Mouse (Mus musculus) embryo, embryonic 9.5 days (tissue): ENCODE measurements around the gene Als2cr12.
A peak's percentile ranks its signal among the peaks of the same experiment; 100 is the strongest.
"Not testable (repeated sequence)": the region's sequence is repeated elsewhere in the genome, so short reads cannot be mapped to it uniquely, and the experiment has no call there.

ENCODE experiments used
- DNase-seq: peaks from one replicate; pipeline ENCODE4 v3.0.0-alpha.2; 2017; ENCODE audit errors: extremely low spot score

Gene Als2cr12

DNA sequence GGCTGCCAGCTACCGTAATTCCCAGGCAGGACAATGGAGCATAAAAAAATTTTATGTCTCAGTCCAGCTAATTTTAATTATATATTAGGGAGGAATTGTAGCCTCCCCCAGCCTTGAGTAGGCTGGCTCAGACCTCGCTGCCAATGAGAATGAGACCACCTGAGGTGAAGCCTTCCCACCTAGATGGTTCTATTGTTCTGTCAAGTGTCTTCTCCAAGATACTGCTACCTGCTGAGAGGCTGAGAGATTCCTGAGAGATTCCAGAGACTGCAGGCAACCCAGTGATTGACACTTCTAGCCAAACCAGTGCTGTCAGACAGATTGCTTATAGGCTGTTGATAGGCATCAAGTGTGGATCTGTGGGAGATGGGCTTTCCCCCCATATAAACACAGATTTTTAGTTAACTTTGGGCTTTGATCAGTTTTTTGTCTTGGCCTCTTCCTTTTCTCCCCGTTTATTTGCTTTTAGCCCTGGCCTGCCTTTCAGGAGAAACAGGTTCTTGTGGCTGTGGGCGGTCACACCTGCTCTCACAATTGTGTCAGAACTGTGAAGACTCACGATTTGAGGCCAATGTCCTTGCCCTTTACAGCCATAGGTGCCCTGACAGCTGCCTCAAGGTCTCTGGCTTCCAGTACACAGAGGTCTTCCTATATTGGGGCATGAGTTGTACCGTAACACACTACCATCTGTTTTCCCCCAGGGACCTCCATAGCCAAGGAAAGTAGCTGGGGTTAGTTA, 5.6 kb downstream of the Als2cr12 start:
- DNase-seq, result no peak

DNA sequence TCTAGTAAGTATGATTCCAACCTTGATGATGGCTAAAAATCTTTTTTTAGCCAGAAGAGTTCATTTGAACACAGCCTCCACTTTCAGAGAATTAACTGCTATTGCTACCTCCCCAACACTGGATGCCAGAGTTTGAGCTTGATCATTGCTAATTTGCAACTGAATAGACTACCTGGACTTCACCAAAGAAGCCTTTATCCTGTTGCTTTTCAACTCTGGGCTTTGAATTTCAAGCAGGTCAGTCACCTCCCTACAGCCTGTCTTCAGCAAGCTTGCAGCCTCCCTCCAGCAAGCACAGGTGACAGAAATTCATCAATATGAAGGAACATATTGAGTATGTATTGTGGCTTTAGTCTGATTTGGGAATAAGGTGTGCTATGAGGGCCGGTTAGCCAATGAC, 6.4 kb downstream of the Als2cr12 start:
- DNase-seq, result no peak

DNA sequence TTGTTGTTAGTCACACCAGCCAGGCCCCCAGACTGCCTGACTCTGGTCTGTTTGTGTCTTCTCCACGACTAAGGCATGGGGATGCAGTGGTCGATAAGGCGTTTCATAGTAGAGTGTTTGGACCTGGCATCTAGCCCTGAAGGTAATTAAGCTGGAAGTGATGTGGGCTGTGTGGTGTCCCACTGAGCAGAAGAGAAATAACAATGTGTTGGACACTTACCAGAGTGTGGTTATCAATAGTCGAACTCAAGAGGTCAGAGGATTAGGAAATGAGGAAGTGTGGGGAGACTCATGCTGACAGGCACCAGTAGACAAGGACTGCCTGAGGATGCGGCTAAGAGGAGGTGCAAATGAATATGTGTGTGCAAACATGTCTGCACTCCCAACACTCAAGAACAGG, 17.4 kb downstream of the Als2cr12 start:
- DNase-seq, result not testable (repeated sequence)

DNA sequence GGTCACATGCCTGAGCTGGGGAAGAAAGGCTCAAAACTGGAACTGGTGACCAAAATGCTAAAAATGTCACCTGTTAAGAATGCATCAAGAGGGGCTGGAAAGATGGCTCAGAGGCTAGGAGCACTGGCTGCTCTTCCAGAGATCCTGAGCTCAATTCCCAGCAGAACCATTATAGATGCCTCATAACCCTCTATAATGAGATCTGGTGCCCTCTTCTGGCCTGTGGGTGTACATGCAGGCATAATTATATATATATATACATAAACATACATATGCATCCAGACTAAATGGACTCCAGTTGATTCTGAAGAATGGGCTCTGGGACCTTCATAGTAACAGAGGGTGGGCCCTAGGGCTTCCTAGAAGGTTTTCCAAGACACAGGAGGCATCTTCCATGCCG, 18.2 kb downstream of the Als2cr12 start:
- peak; percentile 30 for DNase-seq

DNA sequence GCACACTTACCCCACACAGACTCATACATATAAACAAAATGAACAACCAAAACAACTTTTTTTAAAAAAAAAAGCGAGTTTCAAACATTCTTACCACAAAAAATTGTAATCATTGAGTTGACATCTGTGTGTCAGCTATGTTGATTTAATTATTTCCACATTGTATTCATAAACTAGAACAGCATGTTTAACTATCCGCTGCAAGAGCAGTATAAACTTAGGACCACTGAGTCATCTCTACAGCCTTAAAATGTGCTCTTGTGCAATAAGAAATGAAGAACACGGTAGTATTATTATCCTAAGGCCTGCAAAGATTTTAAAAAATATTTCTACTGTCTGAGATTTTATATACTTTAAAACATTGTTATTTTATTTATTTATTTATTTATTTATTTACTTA, 20.8 kb downstream of the Als2cr12 start:
- no peak for DNase-seq

DNA sequence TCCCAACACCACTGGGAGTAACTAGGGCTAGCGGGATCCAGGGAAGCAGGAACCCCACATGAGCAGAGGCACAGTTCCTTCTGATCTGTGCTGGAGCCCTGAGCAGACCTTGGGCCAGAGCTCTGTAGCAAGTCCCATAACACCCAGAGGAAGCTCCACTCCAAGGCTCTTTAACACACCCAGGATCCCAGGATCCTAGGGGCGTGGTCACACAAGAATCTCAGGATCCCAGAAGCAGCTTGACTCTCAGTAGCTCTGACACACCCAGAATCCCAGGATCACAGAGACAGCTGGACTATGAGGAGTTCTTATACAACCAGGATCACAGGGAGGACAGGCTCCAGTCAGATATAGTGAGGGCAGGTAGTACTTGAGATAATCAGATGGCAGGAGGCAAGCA, 23.7 kb downstream of the Als2cr12 start:
- no peak for DNase-seq

DNA sequence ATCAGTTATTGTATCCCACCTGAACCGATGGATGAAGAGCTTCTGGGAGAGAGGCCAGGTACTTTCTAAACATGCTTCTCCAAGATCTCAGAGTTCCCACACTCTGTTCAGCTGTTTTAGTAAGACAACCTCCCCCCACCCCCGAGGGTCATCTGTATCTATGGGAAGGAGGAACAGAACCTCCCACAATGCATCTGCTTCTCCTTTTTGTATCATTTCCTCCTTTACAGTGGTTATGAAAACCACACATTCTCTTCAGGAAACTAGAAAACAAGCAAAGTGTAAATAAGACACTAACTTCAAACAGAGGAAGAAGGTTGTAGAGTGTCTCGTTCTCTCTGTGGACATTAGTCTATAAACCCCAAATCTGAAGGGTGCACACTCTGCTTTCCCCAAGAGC, 26.2 kb downstream of the Als2cr12 start:
- not testable (repeated sequence) for DNase-seq

DNA sequence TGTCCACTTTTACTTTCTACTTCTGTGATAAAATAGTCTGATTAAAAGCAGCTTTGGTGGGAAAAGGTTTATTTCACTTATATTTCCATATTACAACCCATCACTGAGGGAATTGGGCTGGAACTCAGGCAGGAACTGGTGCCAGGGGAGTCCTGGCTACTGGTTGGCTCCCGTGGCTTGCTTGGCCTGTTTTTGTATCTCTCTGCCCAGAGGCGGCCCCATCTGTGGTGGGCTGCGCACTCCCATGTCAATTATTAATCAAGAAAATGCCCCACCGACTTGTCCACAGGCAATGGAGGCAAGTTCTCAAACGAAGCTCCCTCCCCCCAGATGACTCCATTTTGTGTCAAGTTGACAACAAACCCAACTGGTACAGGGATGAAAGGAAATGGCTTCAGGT, 27.6 kb downstream of the Als2cr12 start:
- DNase-seq, result no peak

DNA sequence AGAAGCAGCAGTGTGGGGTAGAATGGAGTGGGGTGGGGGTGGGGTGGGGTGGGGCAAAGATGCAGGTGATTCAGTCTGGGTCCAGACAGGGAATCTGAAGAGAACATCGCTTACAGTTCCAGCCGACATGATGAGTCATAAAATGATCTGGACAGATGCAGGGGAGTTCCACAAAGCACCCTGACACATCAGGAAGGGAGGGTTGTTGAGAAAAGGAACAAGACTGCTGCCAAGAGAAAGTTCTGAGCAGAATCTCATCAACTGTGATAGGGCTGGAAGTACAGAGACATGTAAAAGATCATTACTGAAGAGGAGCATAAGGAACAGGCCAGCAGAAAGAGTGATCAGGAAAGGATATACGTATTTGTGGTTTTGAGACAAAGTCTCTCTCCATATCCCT, 32.4 kb downstream of the Als2cr12 start:
- not testable (repeated sequence) for DNase-seq

DNA sequence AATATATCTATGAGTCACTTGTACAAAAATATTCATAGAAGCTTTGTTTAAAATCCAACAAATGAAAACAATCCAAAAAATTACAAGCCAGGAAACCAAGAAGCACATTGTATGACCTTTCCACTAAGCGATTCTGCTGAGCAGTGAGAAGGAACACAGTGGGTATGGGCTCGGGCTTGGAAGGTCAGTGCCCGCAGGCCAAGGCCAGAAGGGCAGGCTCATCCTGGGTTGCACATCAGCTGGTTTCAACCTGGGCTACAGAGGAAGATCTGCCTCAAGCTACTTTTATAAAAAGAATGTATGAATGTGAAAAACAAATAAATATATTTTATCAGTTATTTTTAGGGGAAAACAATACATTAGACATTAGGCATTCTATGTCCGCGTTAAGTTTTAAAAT, 33.1 kb downstream of the Als2cr12 start:
- DNase-seq, result not testable (repeated sequence)

DNA sequence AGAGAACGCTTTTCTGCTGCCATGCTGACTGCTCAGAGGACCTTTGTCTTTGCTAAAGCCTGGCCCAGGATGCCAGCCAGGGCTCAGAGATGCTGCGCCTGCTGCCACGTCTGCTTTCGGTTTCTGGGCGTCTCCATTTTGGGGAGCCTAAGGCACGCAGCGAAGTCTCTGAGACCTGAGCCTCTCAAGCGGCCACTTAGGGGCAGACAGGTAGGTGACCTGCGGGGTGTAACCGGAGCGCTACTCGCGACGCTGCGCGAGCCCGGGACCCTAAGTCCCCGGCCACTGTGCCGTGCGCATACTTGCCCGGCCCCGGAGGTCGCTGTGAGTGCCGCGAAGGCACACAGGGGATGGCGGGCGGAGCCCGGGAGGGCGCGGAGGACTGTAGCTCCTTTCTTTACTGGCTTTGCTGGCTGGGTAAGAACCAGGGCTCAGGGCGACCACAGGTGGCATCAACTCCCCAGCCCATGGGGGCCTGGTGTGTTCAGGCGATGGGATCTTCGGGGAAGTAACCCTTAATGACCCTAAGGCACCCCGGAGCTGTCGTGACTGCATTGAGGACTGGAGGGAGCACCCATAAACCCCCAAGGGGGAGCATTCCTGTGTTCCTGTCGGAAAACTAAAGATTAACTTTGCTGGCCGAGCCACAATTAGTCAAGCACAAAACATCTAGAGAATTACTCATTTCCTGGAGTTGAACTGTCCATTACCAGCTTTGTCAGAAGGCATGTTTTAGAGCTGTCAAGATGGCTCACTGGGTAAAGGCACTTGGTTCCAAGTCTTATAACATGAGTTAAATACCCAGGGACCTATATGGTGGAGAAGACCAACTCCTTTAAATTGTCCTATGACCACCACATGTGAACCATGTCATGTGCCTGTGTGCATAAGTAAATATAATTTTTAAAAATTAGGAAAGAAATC, 43.0 kb downstream of the Als2cr12 start:
- peak; percentile 63 for DNase-seq

DNA sequence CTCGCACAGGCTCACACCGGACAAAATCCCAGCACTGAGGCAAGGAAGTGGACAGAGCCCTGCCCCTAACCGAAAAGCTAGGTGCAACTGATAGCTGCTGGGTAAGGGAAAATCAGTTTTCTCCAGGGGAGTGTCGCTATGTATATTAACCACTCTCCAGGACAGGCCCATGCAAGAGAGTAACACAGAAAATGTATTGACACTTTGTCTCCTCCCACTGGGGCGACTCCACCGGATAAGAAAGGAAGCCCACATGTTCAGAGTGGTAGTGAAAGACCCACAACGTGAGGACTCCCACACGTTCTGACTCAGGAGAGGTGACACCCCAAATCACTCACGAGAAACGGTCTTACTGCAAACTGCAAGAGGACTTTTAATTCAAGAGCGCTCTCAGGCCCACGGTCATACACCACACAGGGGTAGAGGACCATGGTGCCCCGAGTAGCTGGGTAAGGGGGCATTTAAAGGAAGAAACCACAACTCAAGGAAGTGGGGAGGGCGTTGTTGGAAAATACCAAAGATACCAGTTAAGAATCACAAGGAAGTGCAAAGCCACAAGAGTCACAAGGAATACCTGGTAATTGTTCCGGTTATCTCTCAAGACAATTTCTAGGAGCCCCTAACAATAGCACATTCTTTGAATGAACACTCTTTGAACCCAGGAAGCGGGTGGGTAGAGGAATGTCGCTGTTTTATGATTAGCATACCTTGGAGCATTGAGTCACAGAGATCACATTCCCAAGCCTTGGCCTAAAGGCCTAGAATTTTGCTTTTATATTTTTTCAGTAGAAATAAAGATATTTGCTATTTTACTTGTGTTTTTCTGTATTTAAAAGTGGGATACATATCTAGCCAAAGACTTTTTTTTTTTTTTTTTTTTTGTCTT, 44.0 kb downstream of the Als2cr12 start:
- not testable (repeated sequence) for DNase-seq

DNA sequence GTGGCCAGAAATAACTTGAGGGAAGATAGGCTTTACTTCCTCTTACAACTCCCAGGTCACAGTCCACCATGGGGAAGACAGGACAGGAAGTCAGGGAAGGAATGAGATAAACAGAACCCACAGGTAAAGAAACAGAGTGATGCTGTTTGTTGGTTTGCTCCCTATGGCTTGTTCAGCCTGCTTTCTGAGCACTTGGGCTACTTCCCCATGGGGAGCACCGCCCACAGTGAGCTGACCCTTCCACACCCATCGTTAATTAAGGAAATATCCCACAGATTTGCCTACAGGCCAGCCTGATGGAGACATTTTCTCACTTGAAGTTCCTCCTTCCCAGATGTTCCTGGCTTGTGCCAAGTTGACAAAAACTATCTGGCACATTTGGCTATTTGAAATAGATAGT, 66.9 kb downstream of the Als2cr12 start:
- not testable (repeated sequence) for DNase-seq

DNA sequence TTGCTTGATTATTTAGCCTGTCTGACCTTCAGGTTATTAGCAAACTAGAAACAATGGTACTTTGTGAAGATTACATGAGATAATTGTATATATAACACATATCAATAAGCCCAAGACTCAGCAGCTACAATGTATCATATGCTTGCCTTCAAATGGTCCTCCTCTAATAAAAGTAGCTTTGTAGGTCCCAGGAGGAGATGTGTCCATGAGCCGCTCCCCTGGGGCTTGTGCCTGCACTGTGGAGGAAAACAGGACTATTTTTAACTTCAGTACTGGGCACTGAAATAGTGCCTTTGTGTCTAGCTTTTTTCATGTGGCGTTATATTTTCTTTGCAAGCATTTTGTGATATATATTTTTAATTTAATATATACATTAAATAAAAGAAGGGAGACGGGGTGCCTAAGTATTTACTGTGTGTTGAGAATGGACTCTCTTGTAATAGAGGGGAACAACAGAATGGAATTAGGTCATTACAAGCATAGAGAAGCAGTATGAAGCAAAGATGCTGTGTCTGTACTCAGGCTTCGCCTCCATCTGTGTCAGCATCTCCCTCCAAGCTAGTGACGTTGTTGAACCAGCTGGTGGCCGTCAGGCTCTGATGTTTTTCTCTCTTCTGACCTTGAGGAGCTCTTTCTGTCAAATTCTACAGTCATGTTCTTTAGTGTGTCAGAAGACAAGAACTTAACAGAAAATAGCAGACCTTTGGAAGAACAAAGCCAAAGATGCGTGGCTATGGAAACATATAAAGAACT, 73.6 kb downstream of the Als2cr12 start:
- no peak for DNase-seq

DNA sequence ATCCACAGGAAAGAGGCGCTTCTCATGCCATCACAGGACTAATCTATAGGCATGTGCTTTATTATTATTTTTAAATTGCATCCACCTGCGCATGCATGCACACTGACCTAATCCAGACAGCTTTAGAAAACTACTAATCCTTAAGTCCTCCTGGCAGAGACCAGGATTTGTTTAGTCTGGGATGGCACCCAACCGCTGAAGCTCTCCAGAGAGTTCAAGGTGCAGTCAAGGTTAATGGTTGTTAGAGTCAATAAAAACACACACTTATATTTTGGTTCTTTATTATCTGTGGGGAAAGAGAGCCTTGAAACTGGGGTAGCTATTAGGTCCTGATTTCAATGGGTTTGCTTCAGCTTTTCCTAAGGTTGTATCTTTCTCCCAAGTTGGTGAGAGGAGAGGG, 74.5 kb downstream of the Als2cr12 start:
- DNase-seq, result no peak

DNA sequence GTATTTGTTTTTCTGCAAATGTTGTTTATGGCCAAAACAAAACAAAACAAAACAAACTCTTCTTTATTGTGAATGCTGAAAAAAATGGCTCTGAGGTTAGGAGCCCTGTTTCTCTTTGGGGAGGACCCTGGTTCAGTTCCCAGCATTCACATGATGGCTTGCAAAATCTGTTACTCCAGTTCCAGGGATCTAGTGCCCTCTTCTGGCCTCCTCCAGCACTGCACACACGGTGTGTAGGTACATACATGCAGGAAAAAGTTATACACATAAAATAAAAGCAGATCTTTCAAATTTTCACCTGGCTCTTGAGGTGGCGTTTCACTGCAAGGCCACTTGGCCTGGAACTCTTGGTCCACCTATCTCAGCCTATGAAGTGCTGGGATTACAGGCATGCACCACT, 77.0 kb downstream of the Als2cr12 start:
- DNase-seq, result no peak

DNA sequence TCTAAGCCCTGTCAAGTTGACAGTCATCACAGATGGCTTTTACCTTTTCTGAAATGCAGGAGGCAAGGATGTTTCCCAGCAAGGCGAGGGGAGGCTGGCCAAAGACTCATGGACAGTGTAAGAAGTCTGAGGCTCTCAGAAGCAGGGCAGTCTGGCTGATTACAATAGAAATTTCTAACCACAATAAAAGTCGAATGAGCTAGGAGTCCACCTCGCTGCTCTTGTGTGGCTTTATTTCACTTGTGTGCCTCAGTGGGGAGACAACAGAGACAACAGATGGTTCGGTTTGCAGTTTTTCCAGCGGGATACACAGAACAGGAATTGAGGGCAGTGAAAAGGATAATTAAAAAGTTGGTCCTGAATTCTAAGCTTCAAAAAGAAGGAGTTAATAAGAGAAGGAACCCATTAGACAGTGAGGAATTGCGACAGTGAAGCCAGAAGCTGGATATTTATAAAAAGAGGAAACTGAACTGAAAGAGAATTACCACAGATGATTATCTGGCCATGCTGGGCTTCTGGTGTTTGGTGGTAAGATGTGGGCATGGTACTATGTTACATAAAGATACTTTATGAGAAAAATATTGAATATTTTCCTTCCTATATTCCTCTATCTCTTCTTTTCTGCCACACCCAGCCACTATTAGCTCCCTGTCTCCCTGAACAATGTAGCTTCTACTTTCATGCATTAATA, 77.7 kb downstream of the Als2cr12 start:
- DNase-seq, result no peak

DNA sequence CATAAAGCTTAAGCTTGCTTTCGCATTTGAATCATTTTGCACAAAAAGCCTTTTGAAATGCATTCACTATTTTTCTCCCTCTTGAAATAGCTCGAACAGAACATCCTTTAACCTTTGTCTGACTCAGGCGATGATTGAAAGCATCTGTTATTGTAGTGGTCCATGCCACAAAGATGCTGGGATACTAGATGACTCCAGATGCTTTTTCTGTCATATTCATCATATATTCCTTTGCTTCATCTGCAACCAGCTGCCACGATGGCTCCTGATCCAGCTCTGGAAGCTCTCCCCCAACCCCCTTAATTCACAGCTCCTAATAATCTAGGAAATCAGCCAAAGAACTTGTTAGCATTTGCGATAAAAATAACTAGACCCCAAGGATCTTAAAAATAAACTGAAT, 78.7 kb downstream of the Als2cr12 start:
- no peak for DNase-seq

DNA sequence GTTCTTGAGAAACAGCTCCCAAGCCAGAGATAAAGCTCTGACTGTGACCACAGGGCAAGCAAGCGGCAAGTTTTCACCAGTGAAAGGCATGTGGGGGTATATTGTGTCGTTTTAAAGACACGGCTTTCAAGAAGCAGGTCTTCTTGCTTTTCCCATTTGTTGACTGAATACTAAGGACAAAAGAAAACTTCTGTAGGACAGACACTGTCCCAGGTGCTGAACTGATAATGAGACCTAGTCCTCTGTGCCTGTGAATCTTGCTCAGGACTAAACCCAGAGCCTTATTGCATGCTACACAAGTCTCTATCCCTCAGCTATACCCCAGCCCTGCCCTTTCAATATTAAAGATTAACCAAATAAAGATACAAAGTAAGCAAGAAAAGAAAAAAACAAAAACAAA, 79.6 kb downstream of the Als2cr12 start:
- no peak for DNase-seq

DNA sequence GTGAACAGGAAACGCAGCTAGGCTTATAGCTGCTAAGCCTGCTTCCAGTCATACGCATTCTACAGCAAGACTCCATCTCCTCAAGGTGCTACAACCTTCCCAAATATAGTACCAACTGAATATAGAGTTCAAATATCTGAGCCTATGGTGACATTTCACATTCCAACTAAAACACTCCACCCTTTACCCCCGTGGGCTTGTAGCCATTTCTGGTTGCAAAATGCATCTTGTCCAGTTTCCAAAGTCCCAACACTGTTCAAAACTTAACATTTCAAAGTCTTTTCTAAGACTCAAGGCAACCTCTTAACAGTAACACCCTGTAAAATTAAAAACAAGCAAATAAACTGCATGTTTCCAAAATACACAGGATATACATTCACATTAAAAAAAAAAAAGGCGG, 80.6 kb downstream of the Als2cr12 start:
- DNase-seq, result no peak

DNA sequence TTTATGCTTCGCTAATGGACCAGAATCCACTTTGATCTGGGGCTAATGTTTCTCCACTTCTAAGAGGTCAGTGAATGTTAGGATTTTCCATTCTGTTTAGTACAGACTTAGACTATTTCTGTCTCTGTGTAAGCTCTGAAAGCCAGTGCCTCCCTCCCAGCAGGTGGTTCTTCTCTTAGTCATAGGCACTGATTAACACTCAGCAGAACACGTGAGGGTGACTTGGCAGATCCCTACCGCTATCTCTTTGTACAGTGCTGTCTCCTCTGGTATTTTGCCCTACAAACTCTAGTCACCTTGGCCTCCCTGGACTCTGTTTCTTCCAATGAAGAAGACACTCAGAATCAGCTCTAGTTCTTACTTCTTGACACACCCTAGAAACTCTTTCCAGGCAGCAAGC, 81.4 kb downstream of the Als2cr12 start:
- DNase-seq, result no peak
